Mouse (Mus musculus) MEL (cell line): ENCODE measurements at regions not wholly inside any gene's neighbourhood (a gene's known extent, or its start where the extent isn't known, plus 50 kb on each side); places are given as distances from the start of the nearest gene placed in this dataset.

Experiments used
- DNase-seq: peaks from one replicate; pipeline ENCODE4 v3.0.0; 2011; ENCODE audit warnings: low read depth, low spot score
- H3K27ac ChIP-seq: 2 replicates; pipeline ENCODE4 v1.5.1; 2012; ENCODE audit warnings: low read depth, mild to moderate bottlenecking, control low read depth, low read length, moderate library complexity; ENCODE audit not compliant: control insufficient read depth
- H3K27me3 ChIP-seq, 2 experiments: fragments of 150-350 bp in 1 of 2; sonication (generic) in 1 of 2; 2 replicates each; pipeline ENCODE4 v1.6.1; 2012; ENCODE audit warnings: low read length in 2 of 2, mild to moderate bottlenecking in 2 of 2, improper control_type of control experiment in 1 of 2, moderate library complexity in 1 of 2; ENCODE audit not compliant: insufficient read depth in 2 of 2, control insufficient read depth in 1 of 2
- H3K36me3 ChIP-seq, 2 experiments: 2 replicates each; pipeline ENCODE4 v1.6.1; 2012 to 2014; ENCODE audit warnings: low read length in 2 of 2, improper control_type of control experiment in 1 of 2, inconsistent platforms in 1 of 2, mild to moderate bottlenecking in 1 of 2; ENCODE audit not compliant: insufficient read depth in 2 of 2, control insufficient read depth in 1 of 2
- H3K4me1 ChIP-seq, 2 experiments: fragments of 150-350 bp in 1 of 2; sonication (generic) in 1 of 2; 2 replicates each; pipeline ENCODE4 v1.6.1; 2012; ENCODE audit warnings: low read length in 2 of 2, improper control_type of control experiment in 1 of 2, mild to moderate bottlenecking in 1 of 2; ENCODE audit not compliant: insufficient read depth in 2 of 2, control insufficient read depth in 1 of 2
- H3K4me3 ChIP-seq, 2 experiments: fragments of 150-350 bp in 1 of 2; sonication (generic) in 1 of 2; 2 replicates each; pipeline ENCODE4 v1.5.1; 2012; ENCODE audit warnings: low read depth in 2 of 2, low read length in 2 of 2, mild to moderate bottlenecking in 2 of 2, moderate library complexity in 2 of 2, control low read depth in 1 of 2, improper control_type of control experiment in 1 of 2; ENCODE audit not compliant: control insufficient read depth in 1 of 2, insufficient read depth in 1 of 2
- H3K79me2 ChIP-seq: 2 replicates; pipeline ENCODE4 v1.6.1; 2012; ENCODE audit warnings: mild to moderate bottlenecking, low read length, moderate library complexity; ENCODE audit not compliant: control insufficient read depth, poor library complexity, insufficient read depth
- H3K9ac ChIP-seq: 2 replicates; pipeline ENCODE4 v1.6.1; 2012; ENCODE audit warnings: low read depth, mild to moderate bottlenecking, control low read depth, low read length, moderate library complexity; ENCODE audit not compliant: control insufficient read depth, poor library complexity, severe bottlenecking
- H3K9me3 ChIP-seq: fragments of 150-350 bp; sonication (generic); replicated peaks from 2 replicates; pipeline ENCODE4 v1.6.1; 2012; ENCODE audit warnings: mild to moderate bottlenecking, low read length, improper control_type of control experiment, moderate library complexity; ENCODE audit not compliant: insufficient read depth
- BHLHE40 ChIP-seq: IDR thresholded peaks from 2 replicates; pipeline ENCODE4 v1.6.1; 2012; ENCODE audit warnings: low read depth, mild to moderate bottlenecking, inconsistent platforms, low read length, improper control_type of control experiment, borderline replicate concordance
- E2F4 ChIP-seq: IDR thresholded peaks from 2 replicates; pipeline ENCODE4 v1.6.1; 2011; ENCODE audit warnings: low read depth, low read length, improper control_type of control experiment, borderline replicate concordance
- ELF1 ChIP-seq: IDR thresholded peaks from 2 replicates; pipeline ENCODE4 v1.6.1; 2014; ENCODE audit warnings: low read depth, mild to moderate bottlenecking, inconsistent platforms, low read length, improper control_type of control experiment, moderate library complexity
- GABPA ChIP-seq: IDR thresholded peaks from 2 replicates; pipeline ENCODE4 v1.6.1; 2012; ENCODE audit warnings: low read depth, mild to moderate bottlenecking, inconsistent platforms, low read length, improper control_type of control experiment, moderate library complexity
- GATA1 ChIP-seq: IDR thresholded peaks from 2 replicates; pipeline ENCODE4 v1.6.1; 2011; ENCODE audit warnings: low read depth, low read length, improper control_type of control experiment
- JUND ChIP-seq: IDR thresholded peaks from 2 replicates; pipeline ENCODE4 v1.6.1; 2011; ENCODE audit warnings: low read depth, mild to moderate bottlenecking, improper control_type of control experiment, low read length
- MAFK ChIP-seq: IDR thresholded peaks from 2 replicates; pipeline ENCODE4 v1.6.1; 2011; ENCODE audit warnings: low read depth, mild to moderate bottlenecking, low read length, improper control_type of control experiment, borderline replicate concordance
- MEF2A ChIP-seq: IDR thresholded peaks from 2 replicates; pipeline ENCODE4 v1.6.1; 2014; ENCODE audit warnings: low read depth, mild to moderate bottlenecking, inconsistent platforms, low read length, improper control_type of control experiment; ENCODE audit not compliant: poor library complexity, insufficient replicate concordance, severe bottlenecking; ENCODE audit errors: extremely low read depth
- MYB ChIP-seq: IDR thresholded peaks from 2 replicates; pipeline ENCODE4 v1.6.1; 2011; ENCODE audit warnings: mild to moderate bottlenecking, low read depth, low read length, improper control_type of control experiment
- MYC ChIP-seq: IDR thresholded peaks from 2 replicates; pipeline ENCODE4 v1.6.1; 2011; ENCODE audit warnings: low read depth, mild to moderate bottlenecking, low read length, improper control_type of control experiment, moderate library complexity
- NRF1 ChIP-seq: IDR thresholded peaks from 2 replicates; pipeline ENCODE4 v1.6.1; 2014; ENCODE audit warnings: low read depth, mild to moderate bottlenecking, inconsistent platforms, low read length, improper control_type of control experiment, moderate library complexity; ENCODE audit not compliant: poor library complexity, insufficient read depth, severe bottlenecking
- POLR2A ChIP-seq, 2 experiments: IDR thresholded peaks; 2 replicates each; pipeline ENCODE4 v1.6.1; 2011 to 2012; ENCODE audit warnings: low read length in 2 of 2, mild to moderate bottlenecking in 2 of 2, control low read depth in 1 of 2, improper control_type of control experiment in 1 of 2, low read depth in 1 of 2, moderate library complexity in 1 of 2; ENCODE audit not compliant: control insufficient read depth in 1 of 2, insufficient read depth in 1 of 2, poor library complexity in 1 of 2
- POLR2AphosphoS2 ChIP-seq: IDR thresholded peaks from 2 replicates; pipeline ENCODE4 v1.6.1; 2011; ENCODE audit warnings: low read length, improper control_type of control experiment
- POLR2AphosphoS5 ChIP-seq: IDR thresholded peaks from 2 replicates; pipeline ENCODE4 v1.6.1; 2012; ENCODE audit warnings: low read depth, borderline replicate concordance, mild to moderate bottlenecking, inconsistent platforms, low read length, moderate library complexity, mixed read lengths
- RAD21 ChIP-seq: IDR thresholded peaks from 2 replicates; pipeline ENCODE4 v1.6.1; 2011; ENCODE audit warnings: mild to moderate bottlenecking, low read depth, low read length, improper control_type of control experiment
- SIN3A ChIP-seq: IDR thresholded peaks from 2 replicates; pipeline ENCODE4 v1.6.1; 2012; ENCODE audit warnings: low read length, improper control_type of control experiment, inconsistent platforms
- SMC3 ChIP-seq: IDR thresholded peaks from 2 replicates; pipeline ENCODE4 v1.6.1; 2011; ENCODE audit warnings: low read depth, low read length, improper control_type of control experiment
- TAL1 ChIP-seq: IDR thresholded peaks from 2 replicates; pipeline ENCODE4 v1.6.1; 2012; ENCODE audit warnings: mild to moderate bottlenecking, inconsistent platforms, low read length, moderate library complexity, mixed read lengths
- UBTF ChIP-seq: IDR thresholded peaks from 2 replicates; pipeline ENCODE4 v1.6.1; 2012; ENCODE audit warnings: low read depth, mild to moderate bottlenecking, inconsistent platforms, low read length, improper control_type of control experiment, moderate library complexity, borderline replicate concordance; ENCODE audit not compliant: insufficient read depth
- USF1 ChIP-seq: IDR thresholded peaks from 2 replicates; pipeline ENCODE4 v1.6.1; 2014; ENCODE audit warnings: low read depth, mild to moderate bottlenecking, inconsistent platforms, low read length, improper control_type of control experiment, moderate library complexity
- USF2 ChIP-seq, 2 experiments: IDR thresholded peaks; 2 replicates each; pipeline ENCODE4 v1.6.1; 2011 to 2012; ENCODE audit warnings: improper control_type of control experiment in 2 of 2, low read length in 2 of 2, borderline replicate concordance in 1 of 2, inconsistent platforms in 1 of 2, low read depth in 1 of 2, mild to moderate bottlenecking in 1 of 2; ENCODE audit not compliant: insufficient read depth in 1 of 2
- ZMIZ1 ChIP-seq: IDR thresholded peaks from 2 replicates; pipeline ENCODE4 v1.6.1; 2012; ENCODE audit warnings: low read depth, mild to moderate bottlenecking, inconsistent platforms, low read length, improper control_type of control experiment, moderate library complexity
- ZNF384 ChIP-seq: IDR thresholded peaks from 2 replicates; pipeline ENCODE4 v1.6.1; 2012; ENCODE audit warnings: low read depth, mild to moderate bottlenecking, inconsistent platforms, low read length, improper control_type of control experiment

DNA sequence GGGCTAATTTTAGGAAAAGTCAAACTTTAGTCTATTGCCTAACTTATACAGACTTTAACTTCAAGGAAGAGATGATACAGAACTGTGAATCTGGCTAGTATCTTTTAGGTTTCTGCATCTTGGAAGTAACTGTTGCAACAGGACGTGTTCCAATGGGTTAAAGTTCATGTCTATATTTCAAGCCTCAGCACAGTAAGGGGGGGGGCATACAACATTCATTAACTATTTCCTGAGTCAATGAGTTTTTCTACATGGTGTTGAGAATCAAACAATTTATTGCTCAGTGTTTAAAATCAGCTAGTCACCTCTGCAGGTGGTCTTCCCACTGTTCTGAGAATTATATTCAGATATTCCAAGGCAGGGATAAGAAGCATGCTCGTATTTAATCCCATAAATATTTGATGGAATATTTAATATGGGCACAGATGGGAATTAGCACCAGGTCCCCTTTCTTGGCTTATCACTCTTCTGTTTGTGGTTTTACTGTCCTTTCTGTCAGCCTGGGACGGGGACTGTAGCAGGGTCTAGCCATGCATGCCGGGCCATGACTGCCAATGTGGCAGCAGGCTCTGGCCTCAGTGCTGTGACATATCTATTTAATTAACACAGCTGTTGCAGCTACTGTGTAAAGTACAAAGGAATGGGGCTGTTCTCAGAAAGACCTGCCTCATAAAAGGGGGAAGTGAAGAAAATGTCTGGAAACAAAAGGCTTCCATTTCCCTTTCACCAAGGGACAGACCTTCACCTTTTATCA lies 201.8 kb upstream of the Rarb start:
- no peak overlapping the region for H3K9ac ChIP-seq
- no peaks in the 10 kb centered on the region for H3K79me2 ChIP-seq
- DNase-seq = no peak
- no peaks in the 10 kb centered on the region for H3K36me3 ChIP-seq
- H3K27me3 ChIP-seq = no peaks in the 10 kb centered on the region
- TF ChIP-seq SIN3A = no peak
- TF ChIP-seq GABPA = no peak
- no peak for TF ChIP-seq MEF2A
- no peak for TF ChIP-seq POLR2A (IDR thresholded peaks at IDR 0.05; ENCODE audit: control insufficient read depth in 1 of 2, insufficient read depth in 1 of 2, low read depth in 1 of 2, low read length in 2 of 2, poor library complexity in 1 of 2)
- no peak for TF ChIP-seq POLR2AphosphoS2
- no peak for TF ChIP-seq POLR2AphosphoS5
- no peak for TF ChIP-seq USF1
- TF ChIP-seq SMC3 = no peak
- TF ChIP-seq RAD21 = no peak
- TF ChIP-seq USF2 (IDR thresholded peaks at IDR 0.05; ENCODE audit: borderline replicate concordance in 1 of 2, insufficient read depth in 1 of 2, low read depth in 1 of 2, low read length in 2 of 2) = no peak
- TF ChIP-seq BHLHE40 = no peak
- no peak overlapping the region for H3K27ac ChIP-seq
- no peak overlapping the region for H3K4me3 ChIP-seq
- H3K4me1 ChIP-seq = no peaks in the 10 kb centered on the region
- H3K9me3 ChIP-seq = no peaks in the 10 kb centered on the region

DNA sequence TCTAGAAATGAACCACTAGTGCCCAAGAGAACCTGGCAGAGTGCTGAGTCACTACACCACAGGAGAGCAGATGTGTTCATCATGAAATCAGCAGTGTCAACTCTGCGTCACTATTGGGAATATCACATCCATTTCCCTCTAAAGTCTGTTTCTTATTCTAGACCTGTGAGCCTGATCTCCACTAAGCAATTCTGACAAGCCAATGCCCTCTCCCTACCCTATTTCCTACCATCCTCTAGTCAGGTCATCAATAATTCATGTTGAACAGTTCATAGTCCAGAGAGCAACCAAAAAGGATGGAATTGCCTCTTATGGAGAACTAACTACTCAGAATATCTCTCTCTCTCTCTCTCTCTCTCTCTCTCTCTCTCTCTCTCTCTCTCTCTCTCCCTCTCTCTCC lies 194.0 kb upstream of the Rarb start:
- Histone ChIP-seq H3K79me2 (no peaks in the 10 kb centered on the region), H3K4me1 (no peaks in the 10 kb centered on the region), H3K36me3 (no peaks in the 10 kb centered on the region), H3K9ac (no peak overlapping the region), H3K27ac (no peak overlapping the region), H3K27me3 (no peaks in the 10 kb centered on the region), H3K4me3 (no peak overlapping the region), H3K9me3 (no peaks in the 10 kb centered on the region)
- no peak for DNase-seq
- TF ChIP-seq MYB = no peak
- no peak for TF ChIP-seq SMC3
- TF ChIP-seq MAFK = no peak
- no peak for TF ChIP-seq BHLHE40
- TF ChIP-seq USF2 (IDR thresholded peaks at IDR 0.05; ENCODE audit: borderline replicate concordance in 1 of 2, insufficient read depth in 1 of 2, low read depth in 1 of 2, low read length in 2 of 2) = no peak
- no peak for TF ChIP-seq E2F4
- TF ChIP-seq UBTF = no peak
- no peak for TF ChIP-seq GABPA
- no peak for TF ChIP-seq ZMIZ1
- TF ChIP-seq ELF1 = no peak
- TF ChIP-seq POLR2AphosphoS2 = no peak
- no peak for TF ChIP-seq TAL1
- TF ChIP-seq MYC = no peak
- TF ChIP-seq NRF1 = no peak
- no peak for TF ChIP-seq JUND
- TF ChIP-seq ZNF384 = no peak
- TF ChIP-seq GATA1 = no peak
